Mouse (Mus musculus) neural tube, embryonic 13.5 days (tissue): ENCODE measurements at regions not wholly inside any gene's neighbourhood (a gene's known extent, or its start where the extent isn't known, plus 50 kb on each side); places are given as distances from the start of the nearest gene placed in this dataset.

Experiments used
- ATAC-seq: fragments of 200-750 bp; cut with Nextera tagmentation; 2 replicates; pipeline ENCODE4 v1.8.0; 2017; ENCODE audit warnings: low read depth, mild to moderate bottlenecking, moderate TSS enrichment, moderate library complexity
- H3K27ac ChIP-seq: fragments of 300-500 bp; sonication (generic); replicated peaks from 2 replicates; pipeline ENCODE4 v1.5.1; 2015; ENCODE audit warnings: moderate library complexity, mild to moderate bottlenecking, inconsistent platforms
- H3K27me3 ChIP-seq: fragments of 300-500 bp; sonication (generic); 2 replicates; pipeline ENCODE4 v1.6.1; 2015; ENCODE audit warnings: mild to moderate bottlenecking, inconsistent platforms
- H3K36me3 ChIP-seq: fragments of 300-500 bp; sonication (generic); 2 replicates; pipeline ENCODE4 v1.6.1; 2015; ENCODE audit warnings: mild to moderate bottlenecking, inconsistent platforms
- H3K4me1 ChIP-seq: fragments of 300-500 bp; sonication (generic); replicated peaks from 2 replicates; pipeline ENCODE4 v1.6.1; 2015; ENCODE audit warnings: inconsistent platforms
- H3K4me2 ChIP-seq: fragments of 300-500 bp; sonication (generic); 2 replicates; pipeline ENCODE4 v1.6.1; 2015; ENCODE audit warnings: inconsistent platforms, mild to moderate bottlenecking, moderate library complexity
- H3K4me3 ChIP-seq: fragments of 300-500 bp; sonication (generic); 2 replicates; pipeline ENCODE4 v1.5.1; 2015; ENCODE audit warnings: mild to moderate bottlenecking, inconsistent platforms
- H3K9ac ChIP-seq: fragments of 300-500 bp; sonication (generic); 2 replicates; pipeline ENCODE4 v1.6.1; 2015; ENCODE audit warnings: moderate library complexity, mild to moderate bottlenecking, inconsistent platforms
- H3K9me3 ChIP-seq: fragments of 300-500 bp; sonication (generic); 2 replicates; pipeline ENCODE4 v1.6.1; 2016; ENCODE audit warnings: inconsistent platforms
- WGBS: fragments of 180-500 bp; shearing (Covaris S2); methylation state at CpG from one replicate; pipeline ENCODE4 v1.1.7; 2015; 5-methylcytosine and 5-hydroxymethylcytosine counted together

- no peaks in the 10 kb centered on the region for H3K36me3 ChIP-seq
- no peak overlapping the region for H3K27ac ChIP-seq
- H3K9me3 ChIP-seq: peaks cover 4% of the 10 kb centered on the region
- 88% methylated on average over 6 of the region's 6 CpGs for WGBS
- no peak for ATAC-seq
- H3K4me1 ChIP-seq: no peaks in the 10 kb centered on the region
- no peak overlapping the region for H3K4me3 ChIP-seq
- no peak overlapping the region for H3K9ac ChIP-seq
- no peaks in the 10 kb centered on the region for H3K27me3 ChIP-seq
- H3K4me2 ChIP-seq: no peak overlapping the region
These were observed 1275.9 kb upstream of the A1bg start for GRCm38 (mm10) chr15:62198721-62199120.

- no peak overlapping the region for H3K4me3 ChIP-seq
- H3K4me2 ChIP-seq: no peak overlapping the region
- 92% methylated on average over 4 of the region's 4 CpGs for WGBS
- H3K36me3 ChIP-seq: no peaks in the 10 kb centered on the region
- H3K4me1 ChIP-seq: no peaks in the 10 kb centered on the region
- no peak overlapping the region for H3K27ac ChIP-seq
- H3K27me3 ChIP-seq: no peaks in the 10 kb centered on the region
- peaks cover 4% of the 10 kb centered on the region for H3K9me3 ChIP-seq
- H3K9ac ChIP-seq: no peak overlapping the region
- ATAC-seq: no peak
These were observed 1275.4 kb upstream of the A1bg start for GRCm38 (mm10) chr15:62198194-62198593.

GRCm38 (mm10) chr15:62195440-62195839, 1272.6 kb upstream of the A1bg start:
- no peaks in the 10 kb centered on the region for H3K9me3 ChIP-seq
- H3K36me3 ChIP-seq: no peaks in the 10 kb centered on the region
- H3K4me2 ChIP-seq: no peak overlapping the region
- no peaks in the 10 kb centered on the region for H3K4me1 ChIP-seq
- WGBS: 72% methylated on average over 5 of the region's 5 CpGs
- no peak overlapping the region for H3K9ac ChIP-seq
- no peak overlapping the region for H3K4me3 ChIP-seq
- no peaks in the 10 kb centered on the region for H3K27me3 ChIP-seq
- ATAC-seq: no peak
- no peak overlapping the region for H3K27ac ChIP-seq

GRCm38 (mm10) chr15:62192706-62193105, 1269.9 kb upstream of the A1bg start:
- Histone ChIP-seq H3K27me3 (no peaks in the 10 kb centered on the region), H3K9ac (no peak overlapping the region), H3K27ac (no peak overlapping the region), H3K4me3 (no peak overlapping the region), H3K36me3 (no peaks in the 10 kb centered on the region), H3K9me3 (no peaks in the 10 kb centered on the region), H3K4me1 (no peaks in the 10 kb centered on the region), H3K4me2 (no peak overlapping the region)
- no peak for ATAC-seq
- WGBS: 87% methylated on average over 1 of the region's 1 CpGs

GRCm38 (mm10) chr15:62191641-62192040, 1268.8 kb upstream of the A1bg start:
- WGBS: 87% methylated on average over 1 of the region's 1 CpGs
- Histone ChIP-seq H3K9me3 (no peaks in the 10 kb centered on the region), H3K27me3 (no peaks in the 10 kb centered on the region), H3K4me3 (no peak overlapping the region), H3K36me3 (no peaks in the 10 kb centered on the region), H3K4me2 (no peak overlapping the region), H3K27ac (no peak overlapping the region), H3K9ac (no peak overlapping the region), H3K4me1 (no peaks in the 10 kb centered on the region)
- ATAC-seq: no peak

- no peak overlapping the region for H3K4me2 ChIP-seq
- H3K27ac ChIP-seq: no peak overlapping the region
- H3K9me3 ChIP-seq: no peaks in the 10 kb centered on the region
- H3K4me3 ChIP-seq: no peak overlapping the region
- no peaks in the 10 kb centered on the region for H3K4me1 ChIP-seq
- no peaks in the 10 kb centered on the region for H3K36me3 ChIP-seq
- no peak overlapping the region for H3K9ac ChIP-seq
- WGBS: 88% methylated on average over 5 of the region's 5 CpGs
- H3K27me3 ChIP-seq: no peaks in the 10 kb centered on the region
- no peak for ATAC-seq
These were observed 1268.3 kb upstream of the A1bg start for GRCm38 (mm10) chr15:62190977-62191614.

GRCm38 (mm10) chr15:62190224-62190910, 1267.6 kb upstream of the A1bg start:
- Histone ChIP-seq H3K9ac (no peak overlapping the region), H3K27ac (no peak overlapping the region), H3K4me1 (no peaks in the 10 kb centered on the region), H3K9me3 (no peaks in the 10 kb centered on the region), H3K36me3 (no peaks in the 10 kb centered on the region), H3K27me3 (no peaks in the 10 kb centered on the region), H3K4me3 (no peak overlapping the region), H3K4me2 (no peak overlapping the region)
- ATAC-seq: no peak
- WGBS: 88% methylated on average over 5 of the region's 5 CpGs

GRCm38 (mm10) chr15:62189565-62190181, 1266.9 kb upstream of the A1bg start:
- H3K9me3 ChIP-seq: no peaks in the 10 kb centered on the region
- no peak overlapping the region for H3K27ac ChIP-seq
- no peak overlapping the region for H3K9ac ChIP-seq
- ATAC-seq: no peak
- H3K4me2 ChIP-seq: no peak overlapping the region
- no peak overlapping the region for H3K4me3 ChIP-seq
- WGBS: 90% methylated on average over 14 of the region's 14 CpGs
- H3K27me3 ChIP-seq: no peaks in the 10 kb centered on the region
- no peaks in the 10 kb centered on the region for H3K36me3 ChIP-seq
- no peaks in the 10 kb centered on the region for H3K4me1 ChIP-seq

GRCm38 (mm10) chr15:62186548-62186947, 1263.7 kb upstream of the A1bg start:
- H3K27ac ChIP-seq: no peak overlapping the region
- no peaks in the 10 kb centered on the region for H3K36me3 ChIP-seq
- no peaks in the 10 kb centered on the region for H3K4me1 ChIP-seq
- H3K4me2 ChIP-seq: no peak overlapping the region
- H3K27me3 ChIP-seq: no peaks in the 10 kb centered on the region
- ATAC-seq: no peak
- H3K4me3 ChIP-seq: no peak overlapping the region
- no peak overlapping the region for H3K9ac ChIP-seq
- H3K9me3 ChIP-seq: no peaks in the 10 kb centered on the region
- WGBS: 86% methylated on average over 11 of the region's 11 CpGs

- Histone ChIP-seq H3K4me2 (no peak overlapping the region), H3K4me1 (no peaks in the 10 kb centered on the region), H3K4me3 (no peak overlapping the region), H3K9ac (no peak overlapping the region), H3K27ac (no peak overlapping the region), H3K27me3 (no peaks in the 10 kb centered on the region), H3K36me3 (no peaks in the 10 kb centered on the region), H3K9me3 (no peaks in the 10 kb centered on the region)
- WGBS: 93% methylated on average over 4 of the region's 4 CpGs
- no peak for ATAC-seq
These were observed 1261.0 kb upstream of the A1bg start for GRCm38 (mm10) chr15:62183803-62184202.

GRCm38 (mm10) chr15:62181454-62181910, 1258.7 kb upstream of the A1bg start:
- 89% methylated on average over 2 of the region's 2 CpGs for WGBS
- H3K27ac ChIP-seq: no peak overlapping the region
- no peaks in the 10 kb centered on the region for H3K9me3 ChIP-seq
- ATAC-seq: no peak
- H3K27me3 ChIP-seq: no peaks in the 10 kb centered on the region
- no peak overlapping the region for H3K4me2 ChIP-seq
- no peaks in the 10 kb centered on the region for H3K36me3 ChIP-seq
- no peak overlapping the region for H3K4me3 ChIP-seq
- H3K4me1 ChIP-seq: no peaks in the 10 kb centered on the region
- H3K9ac ChIP-seq: no peak overlapping the region

- Histone ChIP-seq H3K4me1 (no peaks in the 10 kb centered on the region), H3K4me3 (no peak overlapping the region), H3K27ac (no peak overlapping the region), H3K9me3 (no peaks in the 10 kb centered on the region), H3K36me3 (no peaks in the 10 kb centered on the region), H3K4me2 (no peak overlapping the region), H3K9ac (no peak overlapping the region), H3K27me3 (no peaks in the 10 kb centered on the region)
- no peak for ATAC-seq
- 92% methylated on average over 3 of the region's 3 CpGs for WGBS
These were observed 1257.9 kb upstream of the A1bg start for GRCm38 (mm10) chr15:62180718-62181117.
